27 mouse cellular contexts compared by ENCODE assay signal in genomic region chr13:58160761-58161160, GRCm38 (mm10). TPM values are rescaled to one million over a fixed set of nuclear protein-coding genes. Genes with fewer than 3 reads are reported as not detected.
"Had no signal": no experiment of that assay in that cellular context is flagged by ENCODE, and none has a peak within 500 bp of the region (broad histone marks: within the 10 kb centered on the region; RNA-seq: fewer than 3 reads in every experiment).

No protein-coding gene starts in this region.

- DNase-seq: cerebellum, adult 2 months; cerebellum, adult 8-10 months; cerebellum, adult 9-10 months; cerebellum, adult 9-11 months; cerebellum, postnatal 10 days; cerebellum, postnatal 14 days; cerebellum, postnatal 36 days; embryo, embryonic 11 days; forebrain, postnatal 0 days; gastrocnemius, adult 2 months; gastrocnemius, postnatal 10 days; gastrocnemius, postnatal 14 days; gastrocnemius, postnatal 25 days; gastrocnemius, postnatal 36 days; heart, adult 11 months; heart, adult 18-20 months; heart, adult 2 months had no signal

- H3K27me3 ChIP-seq: embryonic facial prominence, embryonic 12.5 days; embryonic facial prominence, embryonic 13.5 days; embryonic facial prominence, embryonic 15.5 days; forebrain, embryonic 13.5 days; forebrain, embryonic 15.5 days had no signal

- H3K9ac ChIP-seq: embryonic facial prominence, embryonic 12.5 days; embryonic facial prominence, embryonic 13.5 days; embryonic facial prominence, embryonic 15.5 days; forebrain, embryonic 13.5 days; forebrain, embryonic 15.5 days; forebrain, postnatal 0 days had no signal

- H3K4me2 ChIP-seq: embryonic facial prominence, embryonic 12.5 days; embryonic facial prominence, embryonic 13.5 days; embryonic facial prominence, embryonic 15.5 days; forebrain, embryonic 13.5 days; forebrain, embryonic 15.5 days had no signal

- H3K4me3 ChIP-seq: embryonic facial prominence, embryonic 10.5 days; embryonic facial prominence, embryonic 13.5 days; embryonic facial prominence, embryonic 15.5 days; erythroblast, embryonic 14.5 days; forebrain, embryonic 10.5 days; forebrain, embryonic 13.5 days; forebrain, embryonic 15.5 days; gastrocnemius, adult 2 months; heart, adult 2 months had no signal

- ATAC-seq: forebrain, embryonic 13.5 days; forebrain, embryonic 14.5 days; forebrain, embryonic 15.5 days; forebrain, embryonic 16.5 days; forebrain, postnatal 0 days had no signal

- H3K27ac ChIP-seq: embryonic facial prominence, embryonic 10.5 days; embryonic facial prominence, embryonic 12.5 days; embryonic facial prominence, embryonic 13.5 days; embryonic facial prominence, embryonic 15.5 days; forebrain, embryonic 10.5 days; forebrain, embryonic 13.5 days; forebrain, embryonic 15.5 days; gastrocnemius, adult 2 months; heart, adult 2 months had no signal

- H3K9me3 ChIP-seq: forebrain, embryonic 13.5 days; forebrain, embryonic 15.5 days had no signal

RNA-seq across cellular contexts. Expression of gene Klhl3, which starts 47.4 kb away (rescaled TPM):
- polyA plus RNA-seq: erythroblast, embryonic 14.5 days had no signal
